Comparison of ENCODE assay signal across 11 mouse cellular contexts in genomic region chr3:87206336-87207075, GRCm38 (mm10). TPM values are rescaled to one million over a fixed set of nuclear protein-coding genes. Genes with fewer than 3 reads are reported as not detected.
"Had no signal": no experiment of that assay in that cellular context is flagged by ENCODE, and none has a peak within 500 bp of the region (broad histone marks: within the 10 kb centered on the region; RNA-seq: fewer than 3 reads in every experiment).

No protein-coding gene starts in this region.

- H3K9ac ChIP-seq: liver, embryonic 14.5 days had no signal

- DNase-seq: kidney, adult 18-20 months; kidney, postnatal 14 days; liver; lung, adult 2 months; right cerebral cortex, postnatal 14 days; thymus, postnatal 4 days had no signal

- H3K27me3 ChIP-seq: megakaryocyte, embryonic 14.5 days had no signal

- H3K4me2 ChIP-seq: midbrain, embryonic 11.5 days had no signal

- ATAC-seq: lung, postnatal 0 days had no signal

- H3K27ac ChIP-seq: liver, embryonic 14.5 days; macrophage had no signal

- H3K4me1 ChIP-seq: megakaryocyte, embryonic 14.5 days had no signal

RNA-seq across cellular contexts. Expression of gene Kirrel, which starts 32.0 kb away (rescaled TPM):
- polyA plus RNA-seq: macrophage had no signal
